Mouse (Mus musculus) heart, embryonic 12.5 days (tissue): ENCODE measurements around the gene Atat1. TPM values are rescaled to one million over a fixed set of nuclear protein-coding genes. Genes with fewer than 3 reads are reported as not detected.
"Not testable (repeated sequence)": the region's sequence is repeated elsewhere in the genome, so short reads cannot be mapped to it uniquely, and the experiment has no call there.

Source experiments
- ATAC-seq: fragments of 200-750 bp; cut with Nextera tagmentation; 2 replicates; pipeline ENCODE4 v1.8.0; 2017; ENCODE audit warnings: moderate TSS enrichment, moderate library complexity; ENCODE audit not compliant: insufficient number of reproducible peaks, low FRiP score
- H3K27ac ChIP-seq: fragments of 300-500 bp; sonication (generic); 2 replicates; pipeline ENCODE4 v1.5.1; 2016; ENCODE audit warnings: mild to moderate bottlenecking, moderate library complexity; ENCODE audit not compliant: poor library complexity, severe bottlenecking
- H3K27me3 ChIP-seq: fragments of 300-500 bp; sonication (generic); replicated peaks from 2 replicates; pipeline ENCODE4 v1.6.1; 2016; ENCODE audit warnings: mild to moderate bottlenecking, moderate library complexity
- H3K36me3 ChIP-seq: fragments of 300-500 bp; sonication (generic); 2 replicates; pipeline ENCODE4 v1.6.1; 2016; ENCODE audit warnings: mild to moderate bottlenecking, moderate library complexity
- H3K4me1 ChIP-seq: fragments of 300-500 bp; sonication (generic); replicated peaks from 2 replicates; pipeline ENCODE4 v1.6.1; 2016; ENCODE audit warnings: mild to moderate bottlenecking
- H3K4me2 ChIP-seq: fragments of 300-500 bp; sonication (generic); 2 replicates; pipeline ENCODE4 v1.6.1; 2016; ENCODE audit warnings: mild to moderate bottlenecking, moderate library complexity
- H3K4me3 ChIP-seq: fragments of 300-500 bp; sonication (generic); 2 replicates; pipeline ENCODE4 v1.5.1; 2016; ENCODE audit warnings: mild to moderate bottlenecking
- H3K9ac ChIP-seq: fragments of 300-500 bp; sonication (generic); 2 replicates; pipeline ENCODE4 v1.6.1; 2016; ENCODE audit warnings: mild to moderate bottlenecking, moderate library complexity
- H3K9me3 ChIP-seq: fragments of 300-500 bp; sonication (generic); replicated peaks from 2 replicates; pipeline ENCODE4 v1.6.1; 2016; ENCODE audit warnings: mild to moderate bottlenecking, moderate library complexity
- WGBS: fragments of 180-500 bp; shearing (Covaris S2); methylation state at CpG from one replicate; pipeline ENCODE4 v1.1.7; 2016; 5-methylcytosine and 5-hydroxymethylcytosine counted together
- polyA plus RNA-seq: library from polyadenylated mRNA; unstranded; fragments of >200 nt; fragmentation: Nextera tagmentation; extraction: Ambion mirVana; gene quantifications from 2 replicates; pipeline ENCODE4 v1.2.1, GENCODE M21; 2016

Gene Atat1
- 56.0 and 56.4 TPM in 2 replicates for polyA plus RNA-seq

DNA sequence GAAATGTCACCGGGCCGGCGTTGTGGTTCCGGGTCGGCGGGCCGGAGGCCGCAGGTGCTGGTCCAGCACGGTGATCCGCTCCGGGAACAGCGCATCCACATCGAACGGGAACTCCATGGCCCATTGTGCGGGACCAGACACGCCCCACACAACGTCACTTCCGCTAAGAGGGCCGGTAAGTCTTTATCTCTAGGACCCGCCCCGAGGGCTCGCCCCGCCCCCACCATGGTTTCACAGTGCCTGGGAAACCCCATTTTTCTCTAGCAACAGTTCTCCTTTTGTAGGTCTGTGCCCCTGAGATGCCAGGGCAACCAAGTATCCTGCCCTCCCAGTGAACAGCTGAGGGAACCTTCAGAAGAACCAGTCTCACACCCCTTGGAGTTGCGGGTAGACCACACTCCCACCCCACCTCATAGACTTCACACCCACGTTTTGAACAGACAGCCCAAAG lies at the start of gene Atat1:
TSS of gene Atat1 (minus strand) at position 157 of the 451 bp plus-strand sequence.
- peaks cover 20% of the 10 kb centered on the region for H3K4me1 ChIP-seq
- H3K9ac ChIP-seq = peak within 1 kb of the TSS; percentile 82
- no peaks in the 10 kb centered on the region for H3K9me3 ChIP-seq
- WGBS = 3% methylated on average over 25 of the region's 25 CpGs
- ATAC-seq = peak; percentile 90
- H3K4me3 ChIP-seq = peak within 1 kb of the TSS; percentile 68
- peak within 1 kb of the TSS; percentile 61 for H3K27ac ChIP-seq
- no peaks in the 10 kb centered on the region for H3K27me3 ChIP-seq
- H3K36me3 ChIP-seq = peaks cover 68% of the 10 kb centered on the region
- H3K4me2 ChIP-seq = peak within 1 kb of the TSS; percentile 92

DNA sequence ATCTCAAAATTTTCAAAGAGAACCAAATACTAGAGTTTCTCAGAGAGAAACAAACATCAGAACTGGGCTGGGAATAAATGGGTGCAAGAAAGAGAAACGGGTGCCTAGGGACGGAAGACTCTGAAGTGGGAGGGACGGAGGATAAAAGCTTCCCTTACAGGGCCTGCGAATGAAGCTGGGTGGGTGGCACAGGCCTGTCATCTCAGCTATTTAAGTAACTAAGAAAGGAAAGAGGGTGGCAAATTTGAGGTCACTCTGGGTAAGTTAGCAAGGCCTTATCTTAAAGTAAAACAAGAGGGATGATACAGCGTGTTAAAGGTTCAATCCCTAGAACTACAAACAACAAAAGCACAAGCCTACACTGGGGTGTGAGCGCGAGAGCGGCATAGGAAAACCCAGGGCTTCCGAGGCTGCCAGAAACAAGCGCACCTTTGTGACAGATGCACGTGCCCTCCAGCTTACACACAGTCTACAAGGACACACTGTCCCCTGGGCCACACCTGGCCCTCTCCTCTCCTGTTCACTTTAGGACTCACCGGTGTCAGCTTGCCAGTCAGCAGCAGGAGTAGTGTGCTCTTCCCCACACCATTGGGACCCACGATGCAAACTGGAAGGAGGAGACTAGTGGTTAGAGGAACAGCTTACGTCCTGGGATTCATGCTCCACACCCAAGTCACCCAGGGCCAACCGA lies 48.8 kb upstream of the Atat1 start:
- no peaks in the 10 kb centered on the region for H3K27me3 ChIP-seq
- no peak overlapping the region for H3K27ac ChIP-seq
- no peaks in the 10 kb centered on the region for H3K4me1 ChIP-seq
- no peak for ATAC-seq
- WGBS = 93% methylated on average over 15 of the region's 15 CpGs
- H3K4me3 ChIP-seq = no peak overlapping the region
- H3K36me3 ChIP-seq = peaks cover 88% of the 10 kb centered on the region
- no peak overlapping the region for H3K4me2 ChIP-seq
- no peaks in the 10 kb centered on the region for H3K9me3 ChIP-seq
- no peak overlapping the region for H3K9ac ChIP-seq

DNA sequence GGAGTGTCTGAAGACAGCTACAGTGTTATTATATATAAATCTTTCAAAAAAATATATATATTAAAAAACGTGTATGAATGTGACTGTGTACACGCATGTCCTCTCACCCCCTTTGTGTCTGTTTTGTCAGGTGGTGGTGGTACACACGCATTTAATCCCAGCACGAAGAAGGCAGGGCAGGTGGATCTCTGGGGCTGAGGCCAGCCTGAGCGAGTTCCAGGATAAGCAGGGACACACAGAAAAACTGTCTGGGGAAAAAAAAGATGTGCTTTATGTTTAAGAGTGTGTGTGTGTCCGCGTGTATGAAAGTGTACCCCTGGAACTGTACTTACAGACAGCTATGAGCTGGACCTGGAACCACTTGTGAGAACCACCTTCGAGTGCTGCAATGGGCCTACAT lies 44.8 kb upstream of the Atat1 start:
- no peak for ATAC-seq
- Histone ChIP-seq H3K4me1 (no peaks in the 10 kb centered on the region), H3K36me3 (peaks cover 48% of the 10 kb centered on the region), H3K27ac (no peak overlapping the region), H3K4me2 (no peak overlapping the region), H3K9me3 (no peaks in the 10 kb centered on the region), H3K4me3 (no peak overlapping the region), H3K9ac (no peak overlapping the region), H3K27me3 (no peaks in the 10 kb centered on the region)
- WGBS = 76% methylated on average over 8 of the region's 8 CpGs

DNA sequence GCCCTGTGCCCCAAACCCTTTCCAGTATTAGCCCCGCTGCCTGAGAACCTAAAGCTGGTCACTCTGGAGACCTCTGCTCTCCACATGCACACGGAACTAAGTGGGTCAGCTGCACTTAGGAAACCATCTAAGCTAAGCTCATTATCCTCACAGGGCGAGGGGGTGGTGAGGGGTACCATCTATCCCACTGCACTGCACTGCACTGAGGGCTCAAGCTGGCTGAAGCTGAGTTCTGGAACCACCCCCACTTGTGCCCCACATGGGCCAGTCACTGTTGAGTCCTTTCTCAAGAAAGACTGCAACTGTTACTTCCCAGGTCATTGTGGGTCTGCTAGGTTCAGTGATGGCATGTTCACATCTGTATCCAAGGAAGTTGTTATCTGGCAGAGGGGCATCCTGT lies 42.7 kb upstream of the Atat1 start:
- ATAC-seq, H3K27me3 ChIP-seq, H3K4me1 ChIP-seq, H3K9me3 ChIP-seq, H3K4me2 ChIP-seq, H3K4me3 ChIP-seq, H3K9ac ChIP-seq, H3K27ac ChIP-seq: not testable (repeated sequence)
- 84% methylated on average over 3 of the region's 3 CpGs for WGBS
- H3K36me3 ChIP-seq = peaks cover 27% of the 10 kb centered on the region

GRCm38 (mm10) chr17:35950946-35951345 lies 41.1 kb upstream of the Atat1 start:
- not testable (repeated sequence) for ATAC-seq, H3K9me3 ChIP-seq, H3K9ac ChIP-seq, H3K4me1 ChIP-seq, H3K4me2 ChIP-seq, H3K27me3 ChIP-seq, H3K4me3 ChIP-seq, H3K27ac ChIP-seq
- peaks cover 11% of the 10 kb centered on the region for H3K36me3 ChIP-seq

- Histone ChIP-seq H3K4me3 (no peak overlapping the region), H3K9ac (no peak overlapping the region), H3K9me3 (peaks cover 2% of the 10 kb centered on the region; the same call in 1 of the 2 replicates), H3K36me3 (no peaks in the 10 kb centered on the region), H3K4me1 (no peaks in the 10 kb centered on the region), H3K27ac (no peak overlapping the region), H3K4me2 (no peak overlapping the region), H3K27me3 (no peaks in the 10 kb centered on the region)
- 62% methylated on average over 1 of the region's 1 CpGs for WGBS
- no peak for ATAC-seq
These were observed 30.1 kb upstream of the Atat1 start for GRCm38 (mm10) chr17:35939941-35940340.

GRCm38 (mm10) chr17:35939108-35939507 lies 29.2 kb upstream of the Atat1 start:
- H3K36me3 ChIP-seq = no peaks in the 10 kb centered on the region
- ATAC-seq = no peak
- 49% methylated on average over 2 of the region's 2 CpGs for WGBS
- no peak overlapping the region for H3K27ac ChIP-seq
- no peak overlapping the region for H3K4me2 ChIP-seq
- no peak overlapping the region for H3K9ac ChIP-seq
- no peaks in the 10 kb centered on the region for H3K4me1 ChIP-seq
- H3K9me3 ChIP-seq = peaks cover 2% of the 10 kb centered on the region; the same call in 1 of the 2 replicates
- no peaks in the 10 kb centered on the region for H3K27me3 ChIP-seq
- H3K4me3 ChIP-seq = no peak overlapping the region

DNA sequence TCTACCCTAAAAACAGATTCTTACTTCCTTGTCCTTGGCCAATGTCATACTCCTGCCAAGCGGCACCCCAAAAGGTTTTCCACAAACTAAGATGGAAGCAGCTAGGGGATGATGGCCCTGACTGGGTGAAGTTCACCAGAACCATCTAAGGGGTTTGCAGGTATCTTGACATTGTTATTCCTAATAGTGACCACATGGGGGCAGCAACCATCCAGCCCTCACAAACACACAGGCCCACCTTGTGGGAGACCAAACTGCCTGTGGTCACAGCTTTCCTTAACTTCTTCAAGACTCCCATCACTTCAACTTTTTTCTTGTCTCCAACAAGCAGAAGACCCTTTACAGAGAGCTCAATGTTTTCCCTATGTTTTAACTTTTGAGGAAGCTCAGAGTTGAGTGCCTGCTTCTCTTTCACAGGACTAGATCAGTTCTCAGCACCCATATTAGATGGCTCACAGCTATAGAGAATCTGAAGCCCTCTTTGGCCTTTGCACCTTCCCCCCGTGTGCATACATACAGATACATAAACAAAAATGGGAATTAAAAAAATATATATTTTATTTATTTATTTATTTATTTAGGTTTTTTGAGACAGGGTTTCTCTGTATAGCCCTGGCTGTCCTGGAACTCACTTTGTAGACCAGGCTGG lies 27.9 kb upstream of the Atat1 start:
- no peak for ATAC-seq
- no peaks in the 10 kb centered on the region for H3K4me1 ChIP-seq
- peaks cover 2% of the 10 kb centered on the region; the same call in 1 of the 2 replicates for H3K9me3 ChIP-seq
- H3K36me3 ChIP-seq = no peaks in the 10 kb centered on the region
- WGBS = 27% methylated on average over 2 of the region's 2 CpGs
- H3K4me2 ChIP-seq = no peak overlapping the region
- no peak overlapping the region for H3K4me3 ChIP-seq
- H3K27ac ChIP-seq = no peak overlapping the region
- H3K27me3 ChIP-seq = no peaks in the 10 kb centered on the region
- no peak overlapping the region for H3K9ac ChIP-seq

DNA sequence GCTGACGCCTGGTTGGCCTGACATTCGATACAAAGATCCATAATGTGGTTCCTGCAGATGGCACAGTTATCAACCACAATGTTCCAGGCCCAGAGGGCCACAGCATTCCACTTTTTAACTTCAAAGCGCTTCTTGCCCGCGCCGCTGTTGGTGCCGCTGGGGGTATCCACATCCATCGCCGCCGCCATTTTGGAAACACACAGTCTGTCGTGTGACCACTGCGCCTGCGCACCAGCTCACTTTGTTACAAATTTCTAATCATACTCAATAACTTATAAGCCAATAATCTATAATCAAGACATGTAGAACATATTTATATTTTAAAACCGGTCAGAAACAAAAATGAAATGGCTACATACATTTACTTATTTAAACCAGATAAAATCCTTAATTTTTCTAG lies 25.9 kb upstream of the Atat1 start:
- not testable (repeated sequence) for H3K9me3 ChIP-seq, H3K27me3 ChIP-seq, H3K27ac ChIP-seq, H3K4me3 ChIP-seq, H3K9ac ChIP-seq, ATAC-seq, H3K4me2 ChIP-seq, H3K4me1 ChIP-seq
- 83% methylated on average over 14 of the region's 14 CpGs for WGBS
- H3K36me3 ChIP-seq = peaks cover 16% of the 10 kb centered on the region

DNA sequence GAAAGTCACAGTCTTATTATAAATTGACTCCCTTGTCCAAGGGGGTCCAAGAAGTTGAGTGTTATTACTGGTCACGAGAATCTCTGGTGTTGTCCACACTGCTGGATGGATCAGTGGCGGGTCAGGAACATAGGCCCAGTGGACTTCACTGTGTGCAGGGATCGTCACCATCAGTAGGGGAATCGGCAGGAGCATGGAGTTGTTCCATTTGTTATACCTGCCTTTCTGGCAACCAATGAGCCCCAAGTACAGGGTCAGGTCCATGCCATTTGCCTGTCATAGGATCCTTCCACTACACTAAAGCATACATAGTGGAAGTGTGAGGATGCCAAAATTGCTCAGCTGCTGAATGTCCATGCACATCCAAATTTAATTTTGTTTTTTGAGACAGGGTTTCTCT lies 22.7 kb upstream of the Atat1 start:
- no peaks in the 10 kb centered on the region for H3K4me1 ChIP-seq
- 92% methylated on average over 4 of the region's 4 CpGs for WGBS
- no peaks in the 10 kb centered on the region for H3K9me3 ChIP-seq
- ATAC-seq = no peak
- H3K4me2 ChIP-seq = no peak overlapping the region
- H3K27me3 ChIP-seq = no peaks in the 10 kb centered on the region
- H3K36me3 ChIP-seq = peaks cover 47% of the 10 kb centered on the region
- no peak overlapping the region for H3K27ac ChIP-seq
- H3K9ac ChIP-seq = no peak overlapping the region
- no peak overlapping the region for H3K4me3 ChIP-seq

DNA sequence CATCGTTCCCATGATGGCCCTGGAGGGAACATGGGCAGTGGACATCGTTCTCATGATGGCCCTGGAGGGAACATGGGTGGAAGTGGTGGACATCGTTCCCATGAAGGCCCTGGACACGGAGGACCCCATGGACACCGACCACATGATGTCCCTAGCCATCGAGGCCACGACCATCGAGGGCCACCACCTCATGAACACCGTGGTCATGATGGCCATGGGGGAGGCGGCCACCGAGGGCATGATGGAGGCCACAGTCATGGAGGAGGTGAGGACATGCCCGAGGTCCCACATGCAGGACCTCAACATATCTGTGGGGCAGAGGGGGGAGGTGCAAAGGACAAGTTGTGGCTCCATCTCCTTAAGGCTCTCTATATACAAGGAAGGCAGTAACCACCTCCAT lies 20.8 kb upstream of the Atat1 start:
- no peak; the same call in 1 of the 2 replicates for ATAC-seq
- Histone ChIP-seq H3K4me2 (no peak overlapping the region), H3K4me1 (peaks cover 9% of the 10 kb centered on the region; the same call in 1 of the 2 replicates), H3K9me3 (no peaks in the 10 kb centered on the region), H3K4me3 (no peak overlapping the region), H3K27me3 (no peaks in the 10 kb centered on the region), H3K9ac (no peak overlapping the region), H3K27ac (no peak overlapping the region), H3K36me3 (peaks cover 64% of the 10 kb centered on the region)
- 92% methylated on average over 12 of the region's 12 CpGs for WGBS
